Mouse (Mus musculus) CH12F3 (cell line): ENCODE measurements around the gene Kif5c.

Experiments
- in situ Hi-C: fragments of 300-500 bp; cut with MboI; formaldehyde crosslinking; loops from 2 replicates; pipeline ENCODE4 v1.14.3; 2020; ENCODE audit warnings: low sequenced_read_pairs

The Kif5c gene

GRCm38 (mm10) chr2:49618829-49619718 is at the start of gene Kif5c:
TSS of gene Kif5c (plus strand) at chr2:49619298.
- in situ Hi-C loops = no loop called here

DNA sequence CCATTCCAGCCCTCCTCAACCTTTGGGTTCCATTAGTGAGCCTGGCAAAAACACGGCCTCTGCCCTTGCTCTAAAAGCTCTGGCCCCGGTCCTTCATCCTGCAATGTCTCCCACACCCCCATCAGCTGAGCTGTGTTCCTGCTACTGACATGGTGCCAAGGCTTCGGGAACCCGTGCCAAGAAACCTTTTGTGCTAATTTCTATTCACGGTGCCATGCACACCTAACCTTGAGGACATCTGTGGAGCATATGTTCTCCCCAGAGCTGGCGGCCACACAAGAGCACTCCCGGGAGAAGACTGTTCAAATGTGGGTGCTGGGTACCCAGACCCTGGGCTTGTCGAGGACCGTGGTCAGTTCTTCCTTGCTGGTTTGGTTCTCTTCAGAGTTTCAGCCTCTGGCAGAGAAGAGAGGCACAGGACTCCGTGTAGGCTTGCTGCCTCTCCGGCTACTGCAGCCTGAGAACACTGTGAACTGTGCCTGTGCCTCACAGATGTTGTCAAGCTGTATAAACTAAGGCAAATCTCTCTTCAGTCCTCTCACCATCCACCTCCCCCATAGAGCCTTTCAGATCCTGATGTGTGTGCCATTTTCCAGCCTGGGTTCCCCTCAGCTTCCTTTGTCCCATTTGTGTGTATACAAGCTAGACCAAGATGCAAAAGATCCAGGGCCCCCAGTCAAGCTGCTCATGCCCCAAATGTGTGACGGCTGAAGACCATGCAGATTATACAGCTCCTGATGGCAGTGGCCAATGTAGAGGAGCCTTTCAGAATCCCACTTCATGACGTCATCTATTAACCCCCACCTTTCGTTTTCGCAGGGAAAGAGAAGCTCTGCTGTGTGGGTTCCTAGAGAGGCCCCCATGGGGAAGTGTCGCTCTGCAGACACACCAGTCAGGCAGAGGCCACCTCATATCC is 49.0 kb upstream of the Kif5c start:
- in situ Hi-C loops = no loop called here

GRCm38 (mm10) chr2:49570778-49571101 is 48.4 kb upstream of the Kif5c start:
- in situ Hi-C loops = no loop called here

- in situ Hi-C loops = no loop called here
Observed at GRCm38 (mm10) chr2:49571159-49571920, 47.8 kb upstream of the Kif5c start.

GRCm38 (mm10) chr2:49572111-49572642 is 46.9 kb upstream of the Kif5c start:
- in situ Hi-C loops = no loop called here

GRCm38 (mm10) chr2:49572684-49573083 is 46.4 kb upstream of the Kif5c start:
- in situ Hi-C loops = no loop called here

DNA sequence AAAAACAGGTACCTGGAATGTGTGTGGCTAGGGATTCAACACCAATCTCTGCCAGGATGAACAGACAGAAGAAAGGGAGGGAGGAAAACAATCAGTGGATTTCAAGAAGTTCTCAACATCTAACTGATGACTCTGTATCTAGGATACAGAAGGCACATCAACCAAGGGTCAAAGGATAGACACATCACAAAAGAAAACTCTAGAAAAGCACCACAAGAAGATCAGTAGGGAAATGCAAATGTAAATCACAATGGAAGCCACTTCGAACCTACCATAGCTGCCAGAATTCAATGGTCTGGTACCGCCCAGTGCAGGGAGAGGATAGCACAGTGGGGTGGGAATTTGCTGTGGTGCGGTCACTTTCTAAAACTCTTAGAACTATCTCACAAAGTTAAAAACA is 45.8 kb upstream of the Kif5c start:
- in situ Hi-C loops = no loop called here

DNA sequence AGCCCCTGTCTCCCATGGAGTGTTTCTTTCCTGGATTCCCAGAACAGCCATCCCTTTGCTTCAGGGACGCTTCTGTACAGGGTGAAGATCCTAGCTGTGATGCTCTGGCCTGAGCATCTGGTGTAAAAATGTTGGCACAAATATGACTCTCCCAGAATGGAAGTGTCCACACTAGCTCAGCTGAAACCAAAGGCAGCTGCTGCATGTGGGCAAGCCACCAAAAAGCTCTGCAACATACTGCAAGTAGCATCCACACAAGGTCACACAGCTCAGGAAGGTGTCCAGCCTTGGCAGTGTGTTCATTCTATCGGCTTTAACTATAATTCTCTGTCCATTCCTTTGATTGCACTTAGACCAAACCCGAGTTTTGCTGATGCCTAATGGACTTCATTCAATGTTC is 38.5 kb upstream of the Kif5c start:
- in situ Hi-C loops = no loop called here

GRCm38 (mm10) chr2:49582546-49582945 is 36.6 kb upstream of the Kif5c start:
- in situ Hi-C loops = no loop called here

DNA sequence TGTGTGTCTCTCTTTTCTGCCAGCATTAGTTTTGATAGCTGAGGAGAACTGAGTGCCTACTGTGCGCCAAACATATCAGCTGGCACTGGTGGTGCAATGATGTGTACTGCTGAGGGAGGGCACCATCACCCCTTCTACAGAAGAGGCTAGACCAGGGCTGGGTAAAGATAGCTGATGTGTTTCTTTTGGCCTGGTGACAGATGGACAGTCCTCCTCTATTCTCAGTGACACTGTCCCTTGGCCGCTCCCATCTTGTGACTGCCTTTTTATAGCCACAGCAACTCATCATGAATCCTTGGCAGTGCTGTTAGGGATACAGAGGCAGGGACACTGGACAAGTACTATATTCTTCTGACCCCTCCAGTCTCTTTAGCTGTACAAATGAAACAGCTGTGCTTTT is 35.8 kb upstream of the Kif5c start:
- in situ Hi-C loops = no loop called here

GRCm38 (mm10) chr2:49590450-49590849 is 28.6 kb upstream of the Kif5c start:
- in situ Hi-C loops = no loop called here

GRCm38 (mm10) chr2:49592926-49593325 is 26.2 kb upstream of the Kif5c start:
- in situ Hi-C loops = no loop called here

DNA sequence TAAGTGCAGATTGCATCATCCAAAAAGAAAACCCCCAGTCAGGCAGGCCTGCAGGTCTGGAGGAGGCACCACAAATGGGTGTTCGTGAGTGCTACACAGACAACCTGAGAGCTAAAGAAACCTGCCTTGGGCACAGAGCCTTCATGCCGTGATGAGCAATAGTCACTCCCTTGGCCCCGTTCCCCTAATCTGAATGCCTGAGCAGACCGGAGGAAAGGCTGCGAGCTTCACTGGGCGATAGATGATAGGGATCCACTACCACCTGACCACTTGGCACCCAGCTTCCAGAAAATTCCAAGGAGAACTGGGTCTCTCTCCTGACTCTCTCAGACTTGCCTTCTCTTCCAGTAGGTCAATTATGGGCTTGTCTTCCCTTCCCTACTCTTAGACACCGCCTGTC is 24.2 kb upstream of the Kif5c start:
- in situ Hi-C loops = no loop called here

DNA sequence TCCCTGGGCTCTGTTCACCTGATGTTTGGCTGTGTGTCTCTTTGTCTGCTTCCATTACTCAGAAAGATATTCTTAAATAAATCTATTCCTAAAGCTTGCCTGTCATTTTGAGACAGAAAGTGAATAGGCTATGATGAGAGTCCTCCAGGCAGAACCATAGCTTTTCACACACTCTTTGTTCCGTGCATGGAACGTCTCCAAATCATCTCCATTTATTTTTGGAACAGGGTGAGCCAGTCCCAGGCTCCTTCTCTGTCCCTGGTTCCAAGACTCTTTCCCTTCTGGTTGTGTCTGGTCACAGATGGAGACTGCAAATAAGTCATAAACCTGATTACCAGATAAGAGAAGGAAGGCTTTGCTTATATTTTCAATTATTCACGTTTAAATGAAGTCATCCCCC is 22.8 kb upstream of the Kif5c start:
- in situ Hi-C loops = no loop called here

- in situ Hi-C loops = no loop called here
Observed at GRCm38 (mm10) chr2:49600021-49600681, 18.9 kb upstream of the Kif5c start.

- in situ Hi-C loops = no loop called here
Observed at GRCm38 (mm10) chr2:49602791-49603349, 16.2 kb upstream of the Kif5c start.

DNA sequence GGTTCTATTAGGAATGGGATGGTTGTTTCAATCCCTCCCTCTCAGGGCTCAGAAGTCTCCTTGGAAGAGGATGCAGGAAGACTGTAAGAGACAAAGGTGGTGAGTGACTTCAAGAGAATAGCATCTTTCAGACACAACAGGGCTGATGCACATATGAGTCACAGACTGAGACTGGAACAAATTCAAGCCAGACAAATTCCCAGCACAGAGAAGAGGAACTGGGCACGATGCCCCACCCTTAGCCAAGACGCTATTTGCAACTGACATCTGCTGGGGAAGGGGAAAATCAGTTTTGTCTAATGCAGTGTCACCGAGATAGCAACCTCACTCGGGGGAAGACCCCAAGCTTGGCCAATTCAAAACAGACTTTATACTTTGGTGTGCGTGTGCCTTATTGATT is 9.5 kb upstream of the Kif5c start:
- in situ Hi-C loops = no loop called here

DNA sequence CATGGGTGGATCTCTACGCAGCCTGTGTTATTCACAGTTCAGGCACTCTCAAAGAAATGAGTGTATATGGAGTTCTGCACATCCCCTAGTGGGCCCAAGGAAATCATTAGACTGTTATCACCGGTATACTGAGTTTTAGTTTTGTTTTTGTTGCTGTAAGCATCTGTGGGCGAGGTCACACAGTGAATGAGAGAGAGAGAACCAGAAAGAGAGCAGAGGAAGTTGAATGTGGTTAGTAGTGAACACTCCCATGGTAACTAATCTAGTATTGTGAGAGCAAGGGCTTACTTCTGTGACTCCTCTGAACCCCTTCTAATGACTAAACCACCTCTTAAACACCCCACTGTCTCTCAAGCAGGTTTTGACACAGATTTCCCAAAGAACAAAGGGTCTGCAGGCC is 2.3 kb upstream of the Kif5c start:
- in situ Hi-C loops = no loop called here

- in situ Hi-C loops = no loop called here
Observed at GRCm38 (mm10) chr2:49619719-49620522, 823 bp downstream of the Kif5c start.
